Mouse (Mus musculus) forelimb bud, embryonic 11.5 days (tissue): Measurements from ENCODE around the gene Trim44.

Source experiments
- DNase-seq: peaks from one replicate; pipeline ENCODE4 v3.0.0-alpha.2; 2012; ENCODE audit warnings: low read depth, low spot score

Gene Trim44

GRCm38 (mm10) chr2:102290041-102290440 lies 117.6 kb downstream of the Trim44 start:
- peak; percentile 59 for DNase-seq

DNA sequence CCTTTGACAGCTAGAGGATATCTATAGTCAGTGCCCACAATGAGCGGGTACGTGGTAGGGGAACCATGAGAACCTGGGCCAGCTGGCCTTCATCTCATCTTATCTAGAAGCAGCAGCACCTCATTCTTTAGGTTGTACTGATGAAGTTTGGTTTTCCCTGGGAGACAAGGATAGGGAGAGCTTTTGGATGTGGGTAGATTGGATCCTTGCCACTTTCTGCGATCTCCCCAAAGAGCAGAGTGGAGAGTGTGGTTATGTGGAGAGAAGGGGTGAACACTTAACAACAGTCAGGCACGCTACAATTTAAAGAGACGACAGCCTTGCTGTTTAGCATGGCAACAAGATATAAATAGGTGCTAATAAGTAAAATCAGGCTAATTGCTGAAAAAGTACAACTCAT lies 119.0 kb downstream of the Trim44 start:
- DNase-seq: no peak

DNA sequence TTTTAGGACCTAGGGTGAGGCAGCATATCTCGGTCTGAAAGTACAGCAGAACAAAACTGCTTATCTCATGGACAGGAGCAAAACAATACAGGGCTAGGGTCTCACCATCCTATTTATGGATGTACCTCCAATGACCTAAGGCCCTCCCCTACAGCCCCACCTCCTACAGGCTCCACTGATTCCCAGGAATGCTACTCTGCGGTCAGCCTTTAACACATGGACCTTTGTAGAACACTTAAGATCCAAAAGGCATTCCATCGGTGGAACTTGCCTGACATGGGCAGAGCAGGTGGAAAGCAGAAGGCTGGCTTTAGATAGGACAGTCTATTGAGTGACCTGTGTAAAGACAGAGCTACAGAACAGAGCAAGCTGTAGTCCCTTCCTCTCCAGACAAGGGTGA lies 120.3 kb downstream of the Trim44 start:
- DNase-seq: no peak

GRCm38 (mm10) chr2:102282081-102282480 lies 125.5 kb downstream of the Trim44 start:
- DNase-seq: no peak

GRCm38 (mm10) chr2:102279779-102280178 lies 127.8 kb downstream of the Trim44 start:
- no peak for DNase-seq

- DNase-seq: peak; percentile 51
Measured at GRCm38 (mm10) chr2:102277946-102278345, 129.7 kb downstream of the Trim44 start.

GRCm38 (mm10) chr2:102273280-102273679 lies 134.3 kb downstream of the Trim44 start:
- DNase-seq: no peak

DNA sequence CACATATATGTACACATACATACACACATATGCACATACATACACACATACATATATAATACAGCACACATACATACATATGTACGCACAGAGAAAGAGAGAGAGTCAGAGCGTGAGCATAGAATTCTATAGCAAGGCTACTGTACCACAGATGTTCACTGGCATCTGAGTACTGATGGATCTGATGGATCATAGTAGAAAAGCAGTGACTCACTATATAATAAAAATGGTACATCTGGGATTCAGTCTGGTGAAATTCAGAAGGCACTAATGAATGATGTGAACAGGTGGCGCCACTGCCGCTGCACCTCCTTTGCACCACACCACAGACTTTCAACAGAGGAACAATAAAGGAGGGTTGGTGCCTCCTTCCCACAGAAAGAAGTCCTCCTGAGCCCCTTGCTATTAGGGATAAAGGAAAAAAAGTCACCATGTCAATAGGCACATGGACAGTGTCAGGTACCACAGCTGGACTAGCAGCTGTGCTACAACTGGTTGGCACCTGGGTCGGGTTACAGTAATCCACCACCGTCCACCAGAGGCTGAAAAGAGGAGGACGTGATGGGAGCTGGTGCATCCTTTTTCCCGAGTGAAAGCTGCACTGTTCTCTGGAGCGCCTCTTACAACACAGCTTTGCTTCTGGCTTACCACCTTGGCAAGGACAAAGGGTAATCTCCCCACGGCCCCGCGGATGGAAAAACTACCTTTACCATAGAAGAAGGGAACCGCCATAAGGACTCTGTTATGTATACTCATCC lies 139.9 kb downstream of the Trim44 start:
- DNase-seq: peak; percentile 28

GRCm38 (mm10) chr2:102266911-102267310 lies 140.7 kb downstream of the Trim44 start:
- DNase-seq: no peak

DNA sequence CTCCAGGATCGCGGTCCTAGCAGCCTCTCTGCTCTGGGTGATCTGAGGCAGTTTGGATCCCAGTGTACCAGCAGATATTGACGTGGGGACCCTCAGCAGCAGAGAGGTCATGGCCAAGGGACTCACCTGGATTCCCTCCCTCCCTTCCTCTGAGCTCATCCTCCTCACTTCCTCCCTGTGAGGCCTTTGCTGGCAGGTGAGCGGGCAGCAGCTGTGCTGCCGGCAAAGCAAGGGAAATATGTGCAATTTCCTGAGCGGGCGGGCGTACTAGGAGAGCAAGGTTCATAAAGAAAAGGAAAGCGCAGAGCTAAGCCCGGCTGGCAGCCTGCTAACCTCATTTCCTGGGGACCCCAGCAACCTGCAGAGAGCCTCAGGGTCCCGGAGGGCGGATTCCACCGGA lies 148.5 kb downstream of the Trim44 start:
- DNase-seq: no peak

GRCm38 (mm10) chr2:102258682-102259081 lies 148.9 kb downstream of the Trim44 start:
- DNase-seq: no peak

GRCm38 (mm10) chr2:102257964-102258605 lies 149.5 kb downstream of the Trim44 start:
- DNase-seq: no peak

GRCm38 (mm10) chr2:102256591-102257335 lies 150.9 kb downstream of the Trim44 start:
- DNase-seq: no peak

DNA sequence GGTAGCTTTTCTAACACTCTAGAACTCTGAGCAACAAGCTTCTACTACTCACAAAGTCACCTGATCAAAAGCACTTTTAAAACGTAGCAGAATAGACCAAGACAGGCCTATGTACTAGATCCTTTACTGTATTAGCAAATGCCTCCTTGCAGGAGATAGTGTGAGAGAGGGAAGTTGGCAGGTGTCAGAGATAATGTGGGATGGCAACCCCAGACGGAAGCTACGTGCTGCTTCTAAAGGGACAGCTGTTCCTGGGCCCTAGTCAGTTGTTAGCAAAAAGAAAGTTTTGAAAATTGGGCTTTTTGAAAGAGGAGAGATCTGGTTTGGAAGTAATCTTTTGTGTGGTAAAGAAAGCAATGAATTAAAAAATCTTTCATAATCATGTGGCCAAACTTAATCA lies 151.5 kb downstream of the Trim44 start:
- DNase-seq: no peak

GRCm38 (mm10) chr2:102253204-102253603 lies 154.4 kb downstream of the Trim44 start:
- no peak for DNase-seq

DNA sequence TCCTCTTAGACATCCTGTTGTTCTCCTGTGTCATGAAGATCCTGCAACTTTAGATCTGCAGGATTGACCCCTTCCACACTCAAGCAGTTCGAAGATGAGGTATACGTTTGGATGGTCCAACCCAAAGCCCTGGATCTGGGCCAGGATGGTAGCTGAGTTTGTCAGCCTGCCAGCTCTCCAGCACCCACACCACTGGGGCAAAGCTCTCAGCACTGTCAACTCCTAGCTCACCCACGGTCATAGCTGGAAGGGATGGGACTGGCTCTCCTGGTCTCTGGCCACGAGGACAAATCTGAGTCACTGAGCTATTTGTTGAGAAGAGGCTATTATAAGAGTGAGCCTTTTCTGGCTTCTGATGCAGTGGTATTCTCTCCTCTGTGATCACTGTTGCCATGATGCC lies 155.0 kb downstream of the Trim44 start:
- no peak for DNase-seq
